Mouse (Mus musculus) thymus, adult 2 months (tissue): ENCODE results near the gene Myl4.

Experiments
- CTCF ChIP-seq: fragments of 200-500 bp; IDR thresholded peaks from 2 replicates; pipeline ENCODE4 v1.5.1; 2012; ENCODE audit warnings: mild to moderate bottlenecking, control low read depth, low read length, moderate library complexity, borderline replicate concordance; ENCODE audit not compliant: control insufficient read depth, poor library complexity, insufficient read depth; ENCODE audit errors: extremely low read depth
- POLR2A ChIP-seq: fragments of 200-500 bp; IDR thresholded peaks from 2 replicates; pipeline ENCODE4 v1.6.1; 2012; ENCODE audit warnings: mild to moderate bottlenecking, low read length, control low read depth, moderate library complexity; ENCODE audit not compliant: control insufficient read depth, poor library complexity, insufficient read depth; ENCODE audit errors: extremely low read depth

DNA sequence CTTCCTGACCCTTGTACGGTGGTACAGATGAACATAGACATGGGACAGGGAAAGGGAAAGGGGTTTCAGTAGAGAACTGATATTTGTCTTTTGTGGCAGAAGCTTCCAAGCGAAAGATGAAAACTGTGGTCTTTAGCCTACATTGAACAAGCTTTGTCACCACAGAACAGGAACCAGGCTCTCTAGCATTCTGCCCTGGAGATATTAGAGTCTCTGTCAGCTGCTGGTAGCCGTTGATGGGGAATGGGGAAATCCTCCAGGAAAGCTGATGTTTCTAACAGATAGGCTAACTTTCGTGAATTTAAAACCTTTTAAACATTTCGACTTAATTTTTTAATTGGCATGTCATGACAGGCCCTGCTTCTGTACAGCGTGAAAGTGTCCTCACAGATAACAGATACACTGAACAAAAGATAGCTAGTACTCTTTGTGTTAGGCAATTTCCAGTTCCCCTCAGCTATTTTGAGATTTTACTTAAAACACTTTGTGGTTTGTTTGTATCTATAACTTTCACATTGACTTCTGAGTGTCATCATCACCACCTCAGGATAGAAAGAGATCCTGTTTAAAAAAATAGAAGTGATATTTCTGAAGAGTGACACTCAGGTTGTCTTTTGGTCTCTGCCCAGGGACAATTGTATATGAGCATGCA is 58.7 kb downstream of the Myl4 start:
- TF ChIP-seq POLR2A (no peak), CTCF (no peak)
